Mouse (Mus musculus) G1E (cell line): ENCODE data around the gene Taf4.

Source experiments
- CTCF ChIP-seq: IDR thresholded peaks from 2 replicates; pipeline ENCODE4 v1.5.1; 2012; ENCODE audit warnings: low read depth, low read length, inconsistent platforms, mixed read lengths
- GATA1 ChIP-seq: IDR thresholded peaks from 2 replicates; pipeline ENCODE4 v1.6.1; 2012; ENCODE audit warnings: borderline replicate concordance, low read length, inconsistent platforms, mixed read lengths
- GATA2 ChIP-seq: IDR thresholded peaks from 2 replicates; pipeline ENCODE4 v1.6.1; 2012; ENCODE audit warnings: low read depth, low read length, inconsistent platforms, borderline replicate concordance
- POLR2AphosphoS5 ChIP-seq: IDR thresholded peaks from 2 replicates; pipeline ENCODE4 v1.6.1; 2012; ENCODE audit warnings: low read depth, low read length, inconsistent platforms; ENCODE audit not compliant: insufficient replicate concordance
- TAL1 ChIP-seq: conservative IDR thresholded peaks from 2 replicates; pipeline ENCODE4 v1.6.1; 2012; ENCODE audit warnings: low read depth, low read length, inconsistent platforms, mixed read lengths

- no peak for TF ChIP-seq GATA2
- no peak for TF ChIP-seq CTCF
- no peak for TF ChIP-seq GATA1
- TF ChIP-seq TAL1, result no peak
- no peak for TF ChIP-seq POLR2AphosphoS5
Observed at GRCm38 (mm10) chr2:179945051-179945450, 31.4 kb downstream of the Taf4 start.
